Mouse (Mus musculus): Measurements from ENCODE around the gene Dpyd. TPM values are rescaled to one million over a fixed set of nuclear protein-coding genes. Genes with fewer than 3 reads are reported as not detected.

The Dpyd gene
- total RNA-seq (2014; rRNA removed) (4.5 and 5.9 TPM in 2 replicates), polyA plus RNA-seq (2015; fragmentation: Nextera tagmentation; extraction: Ambion mirVana) (3.5 and 3.6 TPM in 2 replicates)

- Histone ChIP-seq H3K9ac (replicated peaks; ENCODE audit: low read length, poor library complexity, severe bottlenecking) (peak within 1 kb of the TSS; percentile 66), H3K27me3 (ENCODE audit: insufficient read depth, low read length) (no peaks in the 10 kb centered on the region), H3K36me3 (ENCODE audit: insufficient read depth, low read length) (no peaks in the 10 kb centered on the region), H3K9me3 (ENCODE audit: low read length) (no peaks in the 10 kb centered on the region), H3K4me3 (ENCODE audit: low read depth, low read length) (peak within 1 kb of the TSS; percentile 72), H3K4me2 (ENCODE audit: low read depth, low read length, poor library complexity, severe bottlenecking) (peak within 1 kb of the TSS; percentile 97), H3K27ac (ENCODE audit: low read depth, low read length) (no peak within 1 kb of the TSS), H3K4me1 (ENCODE audit: insufficient read depth, low read length) (0 out of 2 replicates have a peak, but pooled peaks cover 3% of the 10 kb centered on the region)
- DNase-seq (ENCODE audit: low spot score) (peak; percentile 84), ATAC-seq (ENCODE audit: low FRiP score) (peak; percentile 97)
- WGBS, result 5% methylated on average over 19 of the region's 19 CpGs
- TF ChIP-seq CTCF (IDR thresholded peaks at IDR 0.05), result no peak
These were observed at the start of gene Dpyd for GRCm38 (mm10) chr3:118561554-118562310. Gene Dpyd (plus strand): TSS chr3:118562129.

GRCm38 (mm10) chr3:118537676-118538075 is 24.3 kb upstream of the Dpyd start:
- no peak overlapping the region for H3K9ac ChIP-seq (replicated peaks; ENCODE audit: low read length, poor library complexity, severe bottlenecking)
- no peak overlapping the region for H3K27ac ChIP-seq (ENCODE audit: low read depth, low read length)
- no peaks in the 10 kb centered on the region for H3K36me3 ChIP-seq (ENCODE audit: insufficient read depth, low read length)
- H3K27me3 ChIP-seq (ENCODE audit: insufficient read depth, low read length), result no peaks in the 10 kb centered on the region
- DNase-seq (ENCODE audit: low spot score) (no peak), ATAC-seq (ENCODE audit: low FRiP score) (no peak)
- no peak overlapping the region for H3K4me2 ChIP-seq (ENCODE audit: low read depth, low read length, poor library complexity, severe bottlenecking)
- H3K9me3 ChIP-seq (ENCODE audit: low read length), result no peaks in the 10 kb centered on the region
- TF ChIP-seq CTCF (IDR thresholded peaks at IDR 0.05), result no peak
- no peaks in the 10 kb centered on the region for H3K4me1 ChIP-seq (ENCODE audit: insufficient read depth, low read length)
- no peak overlapping the region for H3K4me3 ChIP-seq (ENCODE audit: low read depth, low read length)
- 22% methylated on average over 2 of the region's 2 CpGs for WGBS

GRCm38 (mm10) chr3:118541766-118542165 is 20.2 kb upstream of the Dpyd start:
- Histone ChIP-seq H3K27ac (ENCODE audit: low read depth, low read length) (no peak overlapping the region), H3K4me1 (ENCODE audit: insufficient read depth, low read length) (no peaks in the 10 kb centered on the region), H3K4me3 (ENCODE audit: low read depth, low read length) (no peak overlapping the region), H3K9ac (replicated peaks; ENCODE audit: low read length, poor library complexity, severe bottlenecking) (no peak overlapping the region), H3K36me3 (ENCODE audit: insufficient read depth, low read length) (no peaks in the 10 kb centered on the region), H3K9me3 (ENCODE audit: low read length) (no peaks in the 10 kb centered on the region), H3K4me2 (ENCODE audit: low read depth, low read length, poor library complexity, severe bottlenecking) (no peak overlapping the region), H3K27me3 (ENCODE audit: insufficient read depth, low read length) (no peaks in the 10 kb centered on the region)
- WGBS, result 27% methylated on average over 6 of the region's 6 CpGs
- no peak for DNase-seq (ENCODE audit: low spot score)
- no peak for ATAC-seq (ENCODE audit: low FRiP score)
- no peak for TF ChIP-seq CTCF (IDR thresholded peaks at IDR 0.05)

- no peaks in the 10 kb centered on the region for H3K9me3 ChIP-seq (ENCODE audit: low read length)
- peak; percentile 15 for DNase-seq (ENCODE audit: low spot score)
These were observed 14.2 kb upstream of the Dpyd start for GRCm38 (mm10) chr3:118547551-118548210.

GRCm38 (mm10) chr3:118557605-118558004 is 4.3 kb upstream of the Dpyd start:
- no peak for ATAC-seq (ENCODE audit: low FRiP score)
- Histone ChIP-seq H3K9me3 (ENCODE audit: low read length) (no peaks in the 10 kb centered on the region), H3K4me3 (ENCODE audit: low read depth, low read length) (no peak overlapping the region), H3K27ac (ENCODE audit: low read depth, low read length) (no peak overlapping the region), H3K4me1 (ENCODE audit: insufficient read depth, low read length) (0 out of 2 replicates have a peak, but pooled peaks cover 3% of the 10 kb centered on the region), H3K36me3 (ENCODE audit: insufficient read depth, low read length) (no peaks in the 10 kb centered on the region), H3K4me2 (ENCODE audit: low read depth, low read length, poor library complexity, severe bottlenecking) (no peak overlapping the region), H3K9ac (replicated peaks; ENCODE audit: low read length, poor library complexity, severe bottlenecking) (no peak overlapping the region), H3K27me3 (ENCODE audit: insufficient read depth, low read length) (no peaks in the 10 kb centered on the region)
- 83% methylated on average over 1 of the region's 1 CpGs for WGBS
- DNase-seq (ENCODE audit: low spot score), result no peak
- TF ChIP-seq CTCF (IDR thresholded peaks at IDR 0.05), result no peak

More at GRCm38 (mm10) chr3:118547551-118548210, 14.2 kb upstream of the Dpyd start:
- no peak for TF ChIP-seq CTCF (IDR thresholded peaks at IDR 0.05)
- Histone ChIP-seq H3K27me3 (ENCODE audit: insufficient read depth, low read length) (no peaks in the 10 kb centered on the region), H3K9ac (replicated peaks; ENCODE audit: low read length, poor library complexity, severe bottlenecking) (no peak overlapping the region), H3K4me3 (ENCODE audit: low read depth, low read length) (no peak overlapping the region), H3K4me1 (ENCODE audit: insufficient read depth, low read length) (no peaks in the 10 kb centered on the region), H3K4me2 (ENCODE audit: low read depth, low read length, poor library complexity, severe bottlenecking) (no peak overlapping the region), H3K27ac (ENCODE audit: low read depth, low read length) (no peak overlapping the region), H3K36me3 (ENCODE audit: insufficient read depth, low read length) (no peaks in the 10 kb centered on the region)
- no peak for ATAC-seq (ENCODE audit: low FRiP score)
- 37% methylated on average over 4 of the region's 4 CpGs for WGBS

- ATAC-seq (ENCODE audit: low FRiP score) (no peak), DNase-seq (ENCODE audit: low spot score) (no peak)
- no peak overlapping the region for H3K9ac ChIP-seq (replicated peaks; ENCODE audit: low read length, poor library complexity, severe bottlenecking)
- no peak for TF ChIP-seq CTCF (IDR thresholded peaks at IDR 0.05)
- no peaks in the 10 kb centered on the region for H3K36me3 ChIP-seq (ENCODE audit: insufficient read depth, low read length)
- 89% methylated on average over 2 of the region's 2 CpGs for WGBS
- H3K27me3 ChIP-seq (ENCODE audit: insufficient read depth, low read length), result no peaks in the 10 kb centered on the region
- no peak overlapping the region for H3K27ac ChIP-seq (ENCODE audit: low read depth, low read length)
- H3K4me3 ChIP-seq (ENCODE audit: low read depth, low read length), result no peak overlapping the region
- H3K9me3 ChIP-seq (ENCODE audit: low read length), result no peaks in the 10 kb centered on the region
- H3K4me1 ChIP-seq (ENCODE audit: insufficient read depth, low read length), result 0 out of 2 replicates have a peak, but pooled peaks cover 3% of the 10 kb centered on the region
- no peak overlapping the region for H3K4me2 ChIP-seq (ENCODE audit: low read depth, low read length, poor library complexity, severe bottlenecking)
These were observed 2.0 kb upstream of the Dpyd start for GRCm38 (mm10) chr3:118559936-118560335.

Measured in midbrain, postnatal 0 days (tissue).